Mouse (Mus musculus) cerebellum, adult (tissue): ENCODE results near the gene Spn.
"Not testable (repeated sequence)": the region's sequence is repeated elsewhere in the genome, so short reads cannot be mapped to it uniquely, and the experiment has no call there.

Experiments
- ATAC-seq: cut with Nextera tagmentation; 2 replicates; pipeline ENCODE4 v1.9.2; 2017; ENCODE audit warnings: mild to moderate bottlenecking, moderate library complexity, mixed read lengths; ENCODE audit not compliant: insufficient number of reproducible peaks, low FRiP score, low TSS enrichment

Spn gene

GRCm38 (mm10) chr7:127085751-127086150, 51.9 kb downstream of the Spn start:
- not testable (repeated sequence) for ATAC-seq

DNA sequence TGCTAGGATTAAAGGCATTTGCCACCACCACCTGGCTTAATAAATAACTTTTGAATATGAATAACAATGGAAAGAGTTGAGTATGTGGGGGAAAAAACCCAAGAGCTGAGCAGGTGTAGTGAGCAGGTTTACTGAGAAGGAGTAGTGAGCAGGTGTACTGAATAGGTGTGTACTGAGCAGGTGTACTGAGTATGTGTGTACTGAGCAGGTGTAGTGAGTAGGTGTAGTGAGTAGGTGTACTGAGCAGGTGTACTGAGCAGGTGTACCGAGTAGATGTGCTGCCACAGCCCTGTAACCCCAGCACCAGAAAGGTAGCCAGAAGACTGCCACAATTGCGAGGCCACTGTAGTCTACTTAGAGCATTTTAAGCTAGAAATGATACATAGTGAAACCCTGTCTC, 52.8 kb downstream of the Spn start:
- no peak for ATAC-seq

DNA sequence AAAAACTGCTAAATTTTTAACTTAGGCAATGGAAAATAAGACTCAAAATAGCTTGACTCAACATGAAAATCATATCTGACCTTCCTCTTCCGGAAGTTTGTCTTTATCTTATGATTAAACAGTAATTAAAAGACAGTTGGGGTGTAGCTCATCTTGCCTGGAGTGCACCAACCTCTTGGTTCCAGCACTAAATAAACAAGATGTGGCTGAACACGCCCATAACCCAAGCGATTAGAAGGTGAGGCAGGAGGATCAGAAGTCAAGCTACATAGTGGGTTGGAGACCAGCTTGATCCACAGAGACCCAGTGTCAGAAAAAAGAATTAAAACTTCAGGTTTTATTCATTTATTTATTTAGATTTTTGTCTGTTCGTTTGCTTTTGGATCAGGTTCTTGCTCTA, 53.9 kb downstream of the Spn start:
- ATAC-seq = no peak

- ATAC-seq = no peak
Measured at GRCm38 (mm10) chr7:127082995-127083394, 54.6 kb downstream of the Spn start.

DNA sequence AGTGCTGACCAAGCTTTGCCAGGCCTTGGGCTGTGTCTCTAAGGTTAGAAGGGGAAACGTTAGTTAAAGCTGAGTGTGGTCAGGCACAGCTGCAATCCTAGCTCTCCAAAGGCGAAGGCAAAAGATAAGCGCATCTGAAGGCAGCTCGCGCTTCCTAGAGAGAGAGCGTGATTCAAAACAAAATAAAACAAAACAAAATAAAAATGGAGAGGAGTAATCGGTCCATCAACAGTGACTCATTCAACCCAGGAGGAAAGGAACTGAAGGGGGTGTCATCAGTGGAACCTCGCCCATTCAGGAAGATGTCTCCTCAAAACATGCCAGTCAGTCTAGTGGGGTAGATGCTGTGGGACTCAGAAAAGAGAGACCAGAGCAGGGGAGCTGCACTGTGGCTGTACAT, 55.4 kb downstream of the Spn start:
- ATAC-seq = no peak
